Mouse (Mus musculus) hindlimb bud, embryonic 11.5 days (tissue): ENCODE data around the gene Anp32a.

ENCODE experiments used
- DNase-seq: peaks from one replicate; pipeline ENCODE4 v3.0.0-alpha.2; 2012; ENCODE audit warnings: low read depth, low spot score; ENCODE audit errors: extremely low spot score

Anp32a gene

GRCm38 (mm10) chr9:62400531-62401170 lies 59.6 kb downstream of the Anp32a start:
- DNase-seq = no peak

GRCm38 (mm10) chr9:62401589-62401988 lies 60.5 kb downstream of the Anp32a start:
- DNase-seq = no peak

- DNase-seq = no peak
Measured at GRCm38 (mm10) chr9:62406423-62407013, 65.4 kb downstream of the Anp32a start.

GRCm38 (mm10) chr9:62407357-62408146 lies 66.5 kb downstream of the Anp32a start:
- DNase-seq = no peak

GRCm38 (mm10) chr9:62418742-62419141 lies 77.6 kb downstream of the Anp32a start:
- no peak for DNase-seq

GRCm38 (mm10) chr9:62420261-62420917 lies 79.3 kb downstream of the Anp32a start:
- no peak for DNase-seq

- no peak for DNase-seq
Measured at GRCm38 (mm10) chr9:62421027-62421426, 79.9 kb downstream of the Anp32a start.

- no peak for DNase-seq
Measured at GRCm38 (mm10) chr9:62421911-62422310, 80.8 kb downstream of the Anp32a start.

- no peak for DNase-seq
Measured at GRCm38 (mm10) chr9:62422926-62423325, 81.8 kb downstream of the Anp32a start.

- no peak for DNase-seq
Measured at GRCm38 (mm10) chr9:62423871-62424270, 82.8 kb downstream of the Anp32a start.

- no peak for DNase-seq
Measured at GRCm38 (mm10) chr9:62425265-62425664, 84.2 kb downstream of the Anp32a start.

- no peak for DNase-seq
Measured at GRCm38 (mm10) chr9:62426021-62426420, 84.9 kb downstream of the Anp32a start.

- no peak for DNase-seq
Measured at GRCm38 (mm10) chr9:62426531-62426930, 85.4 kb downstream of the Anp32a start.

GRCm38 (mm10) chr9:62427010-62427409 lies 85.9 kb downstream of the Anp32a start:
- DNase-seq = no peak
